ENCODE assay signal across 25 mouse cellular contexts in genomic region chr1:120935321-120935720, GRCm38 (mm10).
DNase-seq lines count a peak whose midpoint lies in the region; ATAC-seq and TF ChIP-seq lines count a peak whose summit lies in the region.
"Had no signal": no experiment of that assay in that cellular context is flagged by ENCODE, and none has a peak within 500 bp of the region (broad histone marks: within the 10 kb centered on the region; RNA-seq: fewer than 3 reads in every experiment).

No protein-coding gene starts in this region.

- H3K36me3 ChIP-seq in hindbrain, postnatal 0 days (ENCODE audit: insufficient read depth, low read length): no peaks in the 10 kb centered on the region
- no peaks in the 10 kb centered on the region for H3K36me3 ChIP-seq in hindbrain, embryonic 13.5 days
- H3K36me3 ChIP-seq in midbrain, postnatal 0 days (ENCODE audit: insufficient read depth, low read length): no peaks in the 10 kb centered on the region
- no peaks in the 10 kb centered on the region for H3K36me3 ChIP-seq in midbrain, embryonic 11.5 days (ENCODE audit: control insufficient read depth, insufficient read depth, low read length)
- H3K36me3 ChIP-seq: embryonic facial prominence, embryonic 13.5 days; embryonic facial prominence, embryonic 15.5 days; forebrain, embryonic 10.5 days; forebrain, embryonic 12.5 days; G1E had no signal

- no peak for ATAC-seq in cerebellum, adult (ENCODE audit: insufficient number of reproducible peaks, low FRiP score, low TSS enrichment)
- ATAC-seq in hindbrain, postnatal 0 days: no peak
- no peak for ATAC-seq in hindbrain, embryonic 13.5 days (ENCODE audit: low FRiP score)
- ATAC-seq in midbrain, postnatal 0 days (ENCODE audit: low FRiP score): no peak
- no peak for ATAC-seq in midbrain, embryonic 11.5 days (ENCODE audit: low FRiP score)
- ATAC-seq: CD4-positive, CD25-positive, alpha-beta regulatory T cell, adult 4 months; forebrain, embryonic 14.5 days; forebrain, embryonic 16.5 days had no signal

- 60% methylated on average over 3 of the region's 3 CpGs for WGBS in hindbrain, postnatal 0 days
- 85% methylated on average over 3 of the region's 3 CpGs for WGBS in hindbrain, embryonic 13.5 days
- WGBS in midbrain, postnatal 0 days: 85% methylated on average over 3 of the region's 3 CpGs
- WGBS in midbrain, embryonic 11.5 days: 93% methylated on average over 3 of the region's 3 CpGs

- no peaks in the 10 kb centered on the region for H3K27me3 ChIP-seq in hindbrain, postnatal 0 days (ENCODE audit: insufficient read depth, low read length)
- H3K27me3 ChIP-seq in hindbrain, embryonic 13.5 days: no peaks in the 10 kb centered on the region
- H3K27me3 ChIP-seq in midbrain, postnatal 0 days (ENCODE audit: insufficient read depth, low read length): no peaks in the 10 kb centered on the region
- H3K27me3 ChIP-seq in midbrain, embryonic 11.5 days (ENCODE audit: control insufficient read depth, insufficient read depth, low read length): no peaks in the 10 kb centered on the region
- H3K27me3 ChIP-seq: CH12.LX; embryonic facial prominence, embryonic 13.5 days; embryonic facial prominence, embryonic 15.5 days; forebrain, embryonic 12.5 days had no signal

- no peak overlapping the region for H3K9ac ChIP-seq in hindbrain, postnatal 0 days (replicated peaks; ENCODE audit: low read length)
- no peak overlapping the region for H3K9ac ChIP-seq in hindbrain, embryonic 13.5 days
- H3K9ac ChIP-seq in midbrain, postnatal 0 days (replicated peaks; ENCODE audit: low read length, poor library complexity, severe bottlenecking): no peak overlapping the region
- H3K9ac ChIP-seq in midbrain, embryonic 11.5 days (ENCODE audit: low read length): no peak overlapping the region
- H3K9ac ChIP-seq: embryonic facial prominence, embryonic 13.5 days; embryonic facial prominence, embryonic 15.5 days; forebrain, embryonic 12.5 days had no signal

- H3K9me3 ChIP-seq in hindbrain, postnatal 0 days (ENCODE audit: low read length): no peaks in the 10 kb centered on the region
- peaks cover 2% of the 10 kb centered on the region; the same call in 1 of the 2 replicates for H3K9me3 ChIP-seq in hindbrain, embryonic 13.5 days
- no peaks in the 10 kb centered on the region for H3K9me3 ChIP-seq in midbrain, postnatal 0 days (ENCODE audit: low read length)
- H3K9me3 ChIP-seq in midbrain, embryonic 11.5 days (ENCODE audit: control insufficient read depth, low read length): no peaks in the 10 kb centered on the region
- H3K9me3 ChIP-seq: embryonic facial prominence, embryonic 13.5 days; embryonic facial prominence, embryonic 15.5 days; forebrain, embryonic 10.5 days; forebrain, embryonic 12.5 days had no signal

- H3K4me1 ChIP-seq in hindbrain, postnatal 0 days (ENCODE audit: insufficient read depth, low read length): no peaks in the 10 kb centered on the region
- no peaks in the 10 kb centered on the region for H3K4me1 ChIP-seq in hindbrain, embryonic 13.5 days (replicated peaks)
- no peaks in the 10 kb centered on the region for H3K4me1 ChIP-seq in midbrain, postnatal 0 days (ENCODE audit: insufficient read depth, low read length)
- no peaks in the 10 kb centered on the region for H3K4me1 ChIP-seq in midbrain, embryonic 11.5 days (ENCODE audit: control insufficient read depth, insufficient read depth, low read length)
- H3K4me1 ChIP-seq: embryonic facial prominence, embryonic 13.5 days; embryonic facial prominence, embryonic 15.5 days; forebrain, embryonic 10.5 days; forebrain, embryonic 12.5 days had no signal

- no peak overlapping the region for H3K4me2 ChIP-seq in hindbrain, postnatal 0 days (ENCODE audit: low read depth, low read length)
- no peak overlapping the region for H3K4me2 ChIP-seq in hindbrain, embryonic 13.5 days
- no peak overlapping the region for H3K4me2 ChIP-seq in midbrain, postnatal 0 days (ENCODE audit: low read depth, low read length, poor library complexity, severe bottlenecking)
- no peak overlapping the region for H3K4me2 ChIP-seq in midbrain, embryonic 11.5 days
- H3K4me2 ChIP-seq: embryonic facial prominence, embryonic 13.5 days; embryonic facial prominence, embryonic 15.5 days; forebrain, embryonic 12.5 days had no signal

- no peak overlapping the region for H3K4me3 ChIP-seq in hindbrain, postnatal 0 days (ENCODE audit: low read length)
- no peak overlapping the region for H3K4me3 ChIP-seq in hindbrain, embryonic 13.5 days
- H3K4me3 ChIP-seq in midbrain, postnatal 0 days (ENCODE audit: low read depth, low read length): no peak overlapping the region
- H3K4me3 ChIP-seq in midbrain, embryonic 11.5 days (ENCODE audit: low read depth, low read length): no peak overlapping the region
- H3K4me3 ChIP-seq: embryonic facial prominence, embryonic 13.5 days; embryonic facial prominence, embryonic 15.5 days; erythroblast, embryonic 14.5 days; forebrain, embryonic 10.5 days; forebrain, embryonic 12.5 days had no signal

- TF ChIP-seq CTCF in hindbrain, postnatal 0 days (IDR thresholded peaks at IDR 0.05; ENCODE audit: low read depth): no peak
- TF ChIP-seq CTCF in midbrain, postnatal 0 days (IDR thresholded peaks at IDR 0.05): no peak

- no peak overlapping the region for H3K27ac ChIP-seq in hindbrain, postnatal 0 days
- H3K27ac ChIP-seq in hindbrain, embryonic 13.5 days: no peak overlapping the region
- H3K27ac ChIP-seq in midbrain, postnatal 0 days (ENCODE audit: low read depth, low read length): no peak overlapping the region
- H3K27ac ChIP-seq in midbrain, embryonic 11.5 days (ENCODE audit: low read depth, low read length): no peak overlapping the region
- H3K27ac ChIP-seq: embryonic facial prominence, embryonic 13.5 days; embryonic facial prominence, embryonic 15.5 days; forebrain, embryonic 10.5 days; forebrain, embryonic 12.5 days had no signal

- peak; percentile 50 to 66 for DNase-seq in cerebellum, postnatal 10 days
- DNase-seq in hindbrain, postnatal 0 days (ENCODE audit: low spot score): peak; percentile 13
- DNase-seq in midbrain, postnatal 0 days (ENCODE audit: low spot score): peak; percentile 17
- no peak for DNase-seq in midbrain, embryonic 11.5 days (ENCODE audit: low spot score, missing footprints)
- DNase-seq: adrenal gland, adult 2 months; adrenal gland, postnatal 10 days; adrenal gland, postnatal 25 days; B cell, adult 2 months; cerebellum, adult 11-12 months; cerebellum, adult 2 months; cerebellum, adult 9-10 months; cerebellum, postnatal 36 days; embryo, embryonic 11 days had no signal
